Mouse (Mus musculus) lung, embryonic 16.5 days (tissue): ENCODE results near the gene Hoxa5. TPM values are rescaled to one million over a fixed set of nuclear protein-coding genes. Genes with fewer than 3 reads are reported as not detected.

ENCODE experiments used
- ATAC-seq: fragments of 200-750 bp; cut with Nextera tagmentation; 2 replicates; pipeline ENCODE4 v1.8.0; 2017; ENCODE audit warnings: low read depth, mild to moderate bottlenecking, moderate library complexity
- H3K27ac ChIP-seq: fragments of 300-500 bp; sonication (generic); 2 replicates; pipeline ENCODE4 v1.5.1; 2014; ENCODE audit warnings: mild to moderate bottlenecking, control low read depth, low read length
- H3K27me3 ChIP-seq: fragments of 300-500 bp; sonication (generic); 2 replicates; pipeline ENCODE4 v1.6.1; 2014; ENCODE audit warnings: low read depth, low read length, mixed read lengths; ENCODE audit not compliant: control insufficient read depth, insufficient read depth
- H3K36me3 ChIP-seq: fragments of 300-500 bp; sonication (generic); 2 replicates; pipeline ENCODE4 v1.6.1; 2014; ENCODE audit warnings: low read length; ENCODE audit not compliant: control insufficient read depth, insufficient read depth
- H3K4me1 ChIP-seq: fragments of 300-500 bp; sonication (generic); replicated peaks from 2 replicates; pipeline ENCODE4 v1.6.1; 2014; ENCODE audit warnings: low read length, mixed read lengths; ENCODE audit not compliant: control insufficient read depth, insufficient read depth
- H3K4me2 ChIP-seq: fragments of 300-500 bp; sonication (generic); 2 replicates; pipeline ENCODE4 v1.6.1; 2014; ENCODE audit warnings: low read depth, low read length, control low read depth
- H3K4me3 ChIP-seq: fragments of 300-500 bp; sonication (generic); 2 replicates; pipeline ENCODE4 v1.5.1; 2014; ENCODE audit warnings: mild to moderate bottlenecking, low read length, control low read depth
- H3K9ac ChIP-seq: fragments of 300-500 bp; sonication (generic); 2 replicates; pipeline ENCODE4 v1.6.1; 2014; ENCODE audit warnings: low read length, control low read depth
- H3K9me3 ChIP-seq: fragments of 300-500 bp; sonication (generic); 2 replicates; pipeline ENCODE4 v1.6.1; 2016; ENCODE audit warnings: low read length; ENCODE audit not compliant: control insufficient read depth
- WGBS: fragments of 180-500 bp; shearing (Covaris S2); extraction: QIAGEN DNeasy Blood & Tissue Kit; methylation state at CpG from one replicate; pipeline ENCODE4 v1.1.7; 2014; 5-methylcytosine and 5-hydroxymethylcytosine counted together
- polyA plus RNA-seq: library from polyadenylated mRNA; unstranded; fragments of >200 nt; fragmentation: Nextera tagmentation; extraction: Ambion mirVana; gene quantifications from 2 replicates; pipeline ENCODE4 v1.2.1, GENCODE M21; 2015

The Hoxa5 gene
- polyA plus RNA-seq, 1 experiment from 2014 or later, result 36.3 TPM

- Histone ChIP-seq H3K9ac (peak overlapping the region; percentile 51), H3K36me3 (no peaks in the 10 kb centered on the region), H3K4me3 (peak overlapping the region; percentile 54), H3K9me3 (no peaks in the 10 kb centered on the region), H3K4me2 (peak overlapping the region; percentile 62), H3K27ac (no peak overlapping the region), H3K4me1 (peaks cover 12% of the 10 kb centered on the region), H3K27me3 (peaks cover 93% of the 10 kb centered on the region)
- WGBS, result 0% methylated on average over 25 of the region's 25 CpGs
- peak; percentile 59 for ATAC-seq
Observed at GRCm38 (mm10) chr6:52217459-52217768, 13.0 kb upstream of the Hoxa5 start.

- no peak for ATAC-seq
- Histone ChIP-seq H3K4me2 (peak overlapping the region; percentile 62), H3K4me3 (peak overlapping the region; percentile 54), H3K9me3 (no peaks in the 10 kb centered on the region), H3K27ac (no peak overlapping the region), H3K9ac (peak overlapping the region; percentile 56), H3K4me1 (peaks cover 12% of the 10 kb centered on the region), H3K27me3 (peaks cover 93% of the 10 kb centered on the region), H3K36me3 (no peaks in the 10 kb centered on the region)
- 2% methylated on average over 58 of the region's 60 CpGs for WGBS
Observed at GRCm38 (mm10) chr6:52216691-52217458, 12.5 kb upstream of the Hoxa5 start.

- Histone ChIP-seq H3K9me3 (no peaks in the 10 kb centered on the region), H3K27ac (no peak overlapping the region), H3K4me2 (peak overlapping the region; percentile 62), H3K27me3 (peaks cover 93% of the 10 kb centered on the region), H3K36me3 (no peaks in the 10 kb centered on the region), H3K4me3 (peak overlapping the region; percentile 54), H3K4me1 (peaks cover 12% of the 10 kb centered on the region), H3K9ac (peak overlapping the region; percentile 42)
- ATAC-seq, result no peak
- 3% methylated on average over 30 of the region's 30 CpGs for WGBS
Observed at GRCm38 (mm10) chr6:52215771-52216535, 11.6 kb upstream of the Hoxa5 start.

- no peaks in the 10 kb centered on the region for H3K36me3 ChIP-seq
- H3K27me3 ChIP-seq, result peaks cover 90% of the 10 kb centered on the region
- 29% methylated on average over 3 of the region's 3 CpGs for WGBS
- no peak overlapping the region for H3K27ac ChIP-seq
- no peak overlapping the region for H3K4me3 ChIP-seq
- no peaks in the 10 kb centered on the region for H3K9me3 ChIP-seq
- peaks cover 12% of the 10 kb centered on the region for H3K4me1 ChIP-seq
- no peak for ATAC-seq
- H3K4me2 ChIP-seq, result no peak overlapping the region
- H3K9ac ChIP-seq, result no peak overlapping the region
Observed at GRCm38 (mm10) chr6:52215070-52215469, 10.7 kb upstream of the Hoxa5 start.

- H3K27me3 ChIP-seq, result peaks cover 82% of the 10 kb centered on the region
- 29% methylated on average over 5 of the region's 5 CpGs for WGBS
- H3K9me3 ChIP-seq, result no peaks in the 10 kb centered on the region
- peaks cover 12% of the 10 kb centered on the region for H3K4me1 ChIP-seq
- H3K27ac ChIP-seq, result no peak overlapping the region
- no peak overlapping the region for H3K4me2 ChIP-seq
- ATAC-seq, result no peak
- no peaks in the 10 kb centered on the region for H3K36me3 ChIP-seq
- H3K4me3 ChIP-seq, result no peak overlapping the region
- H3K9ac ChIP-seq, result no peak overlapping the region
Observed at GRCm38 (mm10) chr6:52214271-52214670, 9.9 kb upstream of the Hoxa5 start.

- peaks cover 12% of the 10 kb centered on the region for H3K4me1 ChIP-seq
- peaks cover 78% of the 10 kb centered on the region for H3K27me3 ChIP-seq
- WGBS, result 9% methylated on average over 38 of the region's 38 CpGs
- no peaks in the 10 kb centered on the region for H3K9me3 ChIP-seq
- peak within 1 kb of the TSS; percentile 44 for H3K4me3 ChIP-seq
- no peaks in the 10 kb centered on the region for H3K36me3 ChIP-seq
- H3K27ac ChIP-seq, result peak within 1 kb of the TSS; percentile 45
- ATAC-seq, result peak; percentile 38
- peak within 1 kb of the TSS; percentile 65 for H3K4me2 ChIP-seq
- peak within 1 kb of the TSS; percentile 60 for H3K9ac ChIP-seq
Observed at GRCm38 (mm10) chr6:52213119-52213986, 9.0 kb upstream of the Hoxa5 start, which contains the start of the genes Hoxa3 and Gm28308. TSS of gene Hoxa3 (minus strand) at chr6:52213336. TSS of gene Gm28308 (minus strand) at chr6:52213339.

- peaks cover 11% of the 10 kb centered on the region for H3K4me1 ChIP-seq
- ATAC-seq, result peak; percentile 7; the same call in 1 of the 2 replicates
- peak overlapping the region; percentile 28 for H3K27ac ChIP-seq
- H3K4me3 ChIP-seq, result peak overlapping the region; percentile 44
- H3K4me2 ChIP-seq, result peak overlapping the region; percentile 65
- peak overlapping the region; percentile 60 for H3K9ac ChIP-seq
- no peaks in the 10 kb centered on the region for H3K36me3 ChIP-seq
- no peaks in the 10 kb centered on the region for H3K9me3 ChIP-seq
- 6% methylated on average over 22 of the region's 22 CpGs for WGBS
- peaks cover 75% of the 10 kb centered on the region for H3K27me3 ChIP-seq
Observed at GRCm38 (mm10) chr6:52212556-52213118, 8.2 kb upstream of the Hoxa5 start.

- Histone ChIP-seq H3K27me3 (peaks cover 76% of the 10 kb centered on the region), H3K4me1 (peaks cover 5% of the 10 kb centered on the region), H3K4me3 (peak overlapping the region; percentile 44), H3K4me2 (peak overlapping the region; percentile 65), H3K9ac (peak overlapping the region; percentile 60), H3K9me3 (no peaks in the 10 kb centered on the region), H3K27ac (peak overlapping the region; percentile 28; the same call in 1 of the 2 replicates), H3K36me3 (no peaks in the 10 kb centered on the region)
- 5% methylated on average over 13 of the region's 13 CpGs for WGBS
- ATAC-seq, result no peak
Observed at GRCm38 (mm10) chr6:52211961-52212360, 7.6 kb upstream of the Hoxa5 start.
